Mouse (Mus musculus): ENCODE data around the gene Myd88. TPM values are rescaled to one million over a fixed set of nuclear protein-coding genes. Genes with fewer than 3 reads are reported as not detected.

The Myd88 gene
- polyA plus RNA-seq, 1 experiment from 2014 or later = 43.2 TPM

DNA sequence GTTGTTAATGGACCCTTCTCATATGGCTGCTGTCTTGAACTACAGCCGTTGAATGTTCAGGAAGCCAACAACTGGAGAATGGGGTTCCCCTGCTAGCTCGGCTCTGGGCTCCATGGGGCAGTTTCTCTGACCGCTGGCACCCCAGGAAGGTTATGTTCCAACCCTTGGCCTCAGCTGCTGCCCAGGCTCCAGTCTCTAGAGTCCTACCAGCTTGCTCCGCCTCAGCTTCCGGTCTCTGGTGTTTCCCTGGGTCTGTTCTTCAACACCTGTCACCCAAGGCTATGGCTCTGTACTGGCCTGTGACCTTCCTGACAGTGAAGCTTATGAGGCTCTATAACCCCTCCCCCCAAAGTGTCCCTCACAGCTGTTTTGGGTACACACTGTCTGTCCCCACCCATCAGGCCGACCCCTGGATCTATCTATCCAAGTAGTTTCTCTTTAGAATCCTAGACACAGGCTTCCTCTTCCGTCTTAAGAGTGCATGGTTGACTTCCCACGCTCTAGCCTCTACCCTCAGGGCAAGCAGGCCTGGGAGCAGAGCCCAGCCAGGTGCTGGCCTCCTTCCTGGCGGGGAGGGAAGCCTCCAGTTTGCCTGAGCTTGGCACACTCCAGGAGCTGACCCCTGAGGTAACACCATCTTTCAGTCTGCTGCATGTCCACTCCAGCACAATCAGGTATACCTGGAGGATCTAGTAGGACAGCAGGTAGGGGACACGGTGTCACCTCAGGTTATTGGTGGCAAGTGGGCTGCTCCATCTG lies 9.9 kb upstream of the Myd88 start:
- no peak overlapping the region for H3K4me3 ChIP-seq (replicated peaks; ENCODE audit: low read length)
- peaks cover 15% of the 10 kb centered on the region; the same call in 1 of the 2 replicates for H3K36me3 ChIP-seq (ENCODE audit: control insufficient read depth, insufficient read depth, low read length)
- no peaks in the 10 kb centered on the region for H3K27me3 ChIP-seq (ENCODE audit: control insufficient read depth, insufficient read depth, low read length)
- no peak overlapping the region for H3K4me2 ChIP-seq (ENCODE audit: low read depth, low read length)
- no peaks in the 10 kb centered on the region for H3K4me1 ChIP-seq (ENCODE audit: control insufficient read depth, insufficient read depth, low read length)
- no peak overlapping the region for H3K27ac ChIP-seq (ENCODE audit: low read length)
- H3K9me3 ChIP-seq (replicated peaks; ENCODE audit: control insufficient read depth, low read length) = no peaks in the 10 kb centered on the region
- H3K9ac ChIP-seq (ENCODE audit: low read length) = no peak overlapping the region
- ATAC-seq (ENCODE audit: insufficient read depth, low FRiP score) = no peak
- whole genome bisulfite sequencing = 88% methylated on average over 10 of the region's 10 CpGs

GRCm38 (mm10) chr9:119350531-119350930 lies 9.3 kb upstream of the Myd88 start:
- 82% methylated on average over 3 of the region's 3 CpGs for WGBS
- Histone ChIP-seq H3K36me3 (ENCODE audit: control insufficient read depth, insufficient read depth, low read length) (peaks cover 15% of the 10 kb centered on the region; the same call in 1 of the 2 replicates), H3K4me3 (replicated peaks; ENCODE audit: low read length) (no peak overlapping the region)

GRCm38 (mm10) chr9:119346376-119346775 lies 5.2 kb upstream of the Myd88 start:
- no peaks in the 10 kb centered on the region for H3K27me3 ChIP-seq (ENCODE audit: control insufficient read depth, insufficient read depth, low read length)
- H3K4me1 ChIP-seq (ENCODE audit: control insufficient read depth, insufficient read depth, low read length) = peaks cover 12% of the 10 kb centered on the region
- H3K4me3 ChIP-seq (replicated peaks; ENCODE audit: low read length) = no peak overlapping the region
- ATAC-seq (ENCODE audit: insufficient read depth, low FRiP score) = no peak
- no peak overlapping the region for H3K4me2 ChIP-seq (ENCODE audit: low read depth, low read length)
- H3K36me3 ChIP-seq (ENCODE audit: control insufficient read depth, insufficient read depth, low read length) = peaks cover 26% of the 10 kb centered on the region; the same call in 1 of the 2 replicates
- H3K9me3 ChIP-seq (replicated peaks; ENCODE audit: control insufficient read depth, low read length) = no peaks in the 10 kb centered on the region
- no peak overlapping the region for H3K9ac ChIP-seq (ENCODE audit: low read length)
- no peak overlapping the region for H3K27ac ChIP-seq (ENCODE audit: low read length)
- WGBS = 86% methylated on average over 8 of the region's 8 CpGs

More at GRCm38 (mm10) chr9:119350531-119350930, 9.3 kb upstream of the Myd88 start:
- H3K9me3 ChIP-seq (replicated peaks; ENCODE audit: control insufficient read depth, low read length) = no peaks in the 10 kb centered on the region
- no peak for ATAC-seq (ENCODE audit: insufficient read depth, low FRiP score)
- no peaks in the 10 kb centered on the region for H3K27me3 ChIP-seq (ENCODE audit: control insufficient read depth, insufficient read depth, low read length)
- H3K4me2 ChIP-seq (ENCODE audit: low read depth, low read length) = no peak overlapping the region
- H3K4me1 ChIP-seq (ENCODE audit: control insufficient read depth, insufficient read depth, low read length) = no peaks in the 10 kb centered on the region
- no peak overlapping the region for H3K27ac ChIP-seq (ENCODE audit: low read length)
- no peak overlapping the region for H3K9ac ChIP-seq (ENCODE audit: low read length)

DNA sequence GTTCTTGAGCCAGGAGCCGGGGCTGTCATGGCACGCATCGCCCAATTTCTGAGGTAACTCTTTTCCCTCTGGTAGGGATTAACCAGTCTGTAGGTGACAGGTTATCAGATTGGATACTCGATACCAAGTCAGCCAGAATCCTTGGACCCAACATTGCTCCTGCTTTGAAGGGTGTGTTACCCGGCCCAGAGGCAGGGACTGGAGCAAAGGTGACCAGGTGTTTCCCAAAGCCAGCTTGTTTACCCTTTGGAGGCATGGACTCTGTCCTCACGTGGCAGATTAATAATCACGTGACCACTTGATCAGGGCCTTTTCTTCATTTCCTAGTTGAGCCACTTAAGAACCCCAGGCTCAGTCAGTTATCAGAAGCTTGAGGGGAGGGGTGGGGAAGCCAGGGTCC lies 1.5 kb upstream of the Myd88 start:
- peak overlapping the region; percentile 89 for H3K4me2 ChIP-seq (ENCODE audit: low read depth, low read length)
- H3K4me3 ChIP-seq (replicated peaks; ENCODE audit: low read length) = peak overlapping the region; percentile 75
- no peak overlapping the region for H3K27ac ChIP-seq (ENCODE audit: low read length)
- H3K27me3 ChIP-seq (ENCODE audit: control insufficient read depth, insufficient read depth, low read length) = no peaks in the 10 kb centered on the region
- H3K36me3 ChIP-seq (ENCODE audit: control insufficient read depth, insufficient read depth, low read length) = 0 out of 2 replicates have a peak, but pooled peaks cover 19% of the 10 kb centered on the region
- H3K9ac ChIP-seq (ENCODE audit: low read length) = peak overlapping the region; percentile 89
- no peak for ATAC-seq (ENCODE audit: insufficient read depth, low FRiP score)
- peaks cover 16% of the 10 kb centered on the region for H3K4me1 ChIP-seq (ENCODE audit: control insufficient read depth, insufficient read depth, low read length)
- H3K9me3 ChIP-seq (replicated peaks; ENCODE audit: control insufficient read depth, low read length) = no peaks in the 10 kb centered on the region
- 72% methylated on average over 7 of the region's 7 CpGs for WGBS

DNA sequence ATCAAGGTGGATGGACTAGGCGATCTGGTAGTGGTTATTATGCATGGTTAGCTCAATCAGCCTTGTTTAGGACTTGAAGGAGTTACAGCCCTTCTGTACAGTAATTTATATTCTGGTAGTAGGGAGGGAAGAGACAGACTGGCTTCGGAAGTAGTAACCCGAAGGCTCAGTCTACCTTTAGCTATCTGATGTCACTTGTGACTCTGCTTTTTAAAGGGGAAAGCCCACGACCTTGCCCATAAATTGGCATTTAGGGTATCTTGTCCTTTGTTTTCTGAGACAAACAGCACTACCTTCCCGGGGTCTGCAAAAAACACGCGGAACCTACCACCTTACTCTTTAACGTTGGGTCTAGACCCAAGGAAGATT lies 1.0 kb downstream of the Myd88 start:
- Histone ChIP-seq H3K9me3 (replicated peaks; ENCODE audit: control insufficient read depth, low read length) (no peaks in the 10 kb centered on the region), H3K4me2 (ENCODE audit: low read depth, low read length) (peak overlapping the region; percentile 89), H3K4me3 (replicated peaks; ENCODE audit: low read length) (peak overlapping the region; percentile 75), H3K27me3 (ENCODE audit: control insufficient read depth, insufficient read depth, low read length) (no peaks in the 10 kb centered on the region), H3K27ac (ENCODE audit: low read length) (peak overlapping the region; percentile 97), H3K36me3 (ENCODE audit: control insufficient read depth, insufficient read depth, low read length) (0 out of 2 replicates have a peak, but pooled peaks cover 11% of the 10 kb centered on the region), H3K9ac (ENCODE audit: low read length) (peak overlapping the region; percentile 88), H3K4me1 (ENCODE audit: control insufficient read depth, insufficient read depth, low read length) (peaks cover 16% of the 10 kb centered on the region)
- WGBS = under 1% methylated on average over 8 of the region's 8 CpGs
- no peak for ATAC-seq (ENCODE audit: insufficient read depth, low FRiP score)

DNA sequence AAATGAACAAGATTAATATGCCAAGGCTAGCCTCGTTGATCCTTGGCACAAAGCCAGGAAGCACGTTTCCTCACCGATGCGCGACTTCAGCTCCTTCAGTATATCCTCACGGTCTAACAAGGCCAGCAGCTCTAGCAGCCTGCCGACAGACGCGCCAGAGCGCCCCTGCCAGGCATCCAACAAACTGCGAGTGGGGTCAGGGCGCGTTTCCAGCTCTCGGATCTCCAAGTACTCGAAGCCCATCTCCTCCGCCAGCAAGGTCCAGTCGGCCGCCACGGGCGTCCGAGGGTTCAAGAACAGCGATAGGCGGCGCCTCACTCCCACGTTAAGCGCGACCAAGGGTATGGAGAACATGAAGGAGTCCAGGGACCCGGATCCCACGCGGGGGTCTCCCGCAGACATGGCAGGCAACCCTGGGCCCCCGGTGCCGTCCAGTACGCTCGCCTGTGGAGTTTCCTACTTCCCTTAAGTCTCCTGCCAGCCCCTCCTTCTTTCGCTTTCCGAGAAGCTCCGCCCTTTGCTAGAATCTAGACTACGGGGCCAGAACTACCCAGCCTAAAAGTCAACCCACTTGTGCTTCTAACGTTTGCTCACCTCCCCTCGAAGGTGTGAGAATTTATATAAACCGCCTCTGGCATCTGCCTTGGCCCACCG lies 1.5 kb downstream of the Myd88 start, which contains the start of gene Acaa1a:
TSS of gene Acaa1a (plus strand) at position 119 of the 654 bp plus-strand sequence.
- H3K4me1 ChIP-seq (ENCODE audit: control insufficient read depth, insufficient read depth, low read length) = peaks cover 16% of the 10 kb centered on the region
- ATAC-seq (ENCODE audit: insufficient read depth, low FRiP score) = no peak
- peak within 1 kb of the TSS; percentile 97 for H3K27ac ChIP-seq (ENCODE audit: low read length)
- H3K4me2 ChIP-seq (ENCODE audit: low read depth, low read length) = peak within 1 kb of the TSS; percentile 89
- H3K36me3 ChIP-seq (ENCODE audit: control insufficient read depth, insufficient read depth, low read length) = 0 out of 2 replicates have a peak, but pooled peaks cover 10% of the 10 kb centered on the region
- H3K27me3 ChIP-seq (ENCODE audit: control insufficient read depth, insufficient read depth, low read length) = no peaks in the 10 kb centered on the region
- H3K9me3 ChIP-seq (replicated peaks; ENCODE audit: control insufficient read depth, low read length) = no peaks in the 10 kb centered on the region
- peak within 1 kb of the TSS; percentile 75 for H3K4me3 ChIP-seq (replicated peaks; ENCODE audit: low read length)
- H3K9ac ChIP-seq (ENCODE audit: low read length) = peak within 1 kb of the TSS; percentile 88
- WGBS = under 1% methylated on average over 43 of the region's 43 CpGs

DNA sequence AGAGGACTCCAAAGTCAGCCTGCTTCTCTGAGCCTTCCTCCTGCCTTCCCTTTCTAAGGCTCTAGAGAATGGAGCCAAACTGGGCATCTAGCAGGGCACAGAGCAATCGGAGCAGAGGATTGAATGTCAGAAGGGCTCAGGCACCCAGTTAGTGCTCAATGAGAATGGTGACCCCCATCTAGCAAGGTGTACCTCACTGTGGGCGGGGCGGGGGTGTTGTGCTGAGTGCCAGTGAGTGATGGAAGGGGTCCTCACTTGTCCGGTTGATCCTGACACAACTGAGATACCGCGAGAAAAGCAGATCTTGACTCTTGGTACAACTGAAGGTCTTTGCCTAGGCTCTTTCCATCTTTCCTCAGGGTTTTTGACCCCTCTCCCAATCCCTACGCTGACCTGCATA lies 2.1 kb downstream of the Myd88 start:
- ATAC-seq (ENCODE audit: insufficient read depth, low FRiP score) = no peak
- H3K4me2 ChIP-seq (ENCODE audit: low read depth, low read length) = peak overlapping the region; percentile 89
- H3K36me3 ChIP-seq (ENCODE audit: control insufficient read depth, insufficient read depth, low read length) = 0 out of 2 replicates have a peak, but pooled peaks cover 7% of the 10 kb centered on the region
- no peaks in the 10 kb centered on the region for H3K9me3 ChIP-seq (replicated peaks; ENCODE audit: control insufficient read depth, low read length)
- H3K27me3 ChIP-seq (ENCODE audit: control insufficient read depth, insufficient read depth, low read length) = no peaks in the 10 kb centered on the region
- peak overlapping the region; percentile 88 for H3K9ac ChIP-seq (ENCODE audit: low read length)
- H3K4me1 ChIP-seq (ENCODE audit: control insufficient read depth, insufficient read depth, low read length) = peaks cover 21% of the 10 kb centered on the region
- H3K27ac ChIP-seq (ENCODE audit: low read length) = peak overlapping the region; percentile 97
- H3K4me3 ChIP-seq (replicated peaks; ENCODE audit: low read length) = peak overlapping the region; percentile 75
- 42% methylated on average over 7 of the region's 7 CpGs for WGBS

- 86% methylated on average over 3 of the region's 3 CpGs for WGBS
- Histone ChIP-seq H3K27me3 (ENCODE audit: control insufficient read depth, insufficient read depth, low read length) (no peaks in the 10 kb centered on the region), H3K36me3 (ENCODE audit: control insufficient read depth, insufficient read depth, low read length) (0 out of 2 replicates have a peak, but pooled peaks cover 2% of the 10 kb centered on the region), H3K27ac (ENCODE audit: low read length) (no peak overlapping the region), H3K4me2 (ENCODE audit: low read depth, low read length) (no peak overlapping the region), H3K9ac (ENCODE audit: low read length) (no peak overlapping the region), H3K4me3 (replicated peaks; ENCODE audit: low read length) (no peak overlapping the region), H3K4me1 (ENCODE audit: control insufficient read depth, insufficient read depth, low read length) (peaks cover 21% of the 10 kb centered on the region), H3K9me3 (replicated peaks; ENCODE audit: control insufficient read depth, low read length) (no peaks in the 10 kb centered on the region)
- no peak for ATAC-seq (ENCODE audit: insufficient read depth, low FRiP score)
Measured at GRCm38 (mm10) chr9:119338350-119338749, 2.9 kb downstream of the Myd88 start.

DNA sequence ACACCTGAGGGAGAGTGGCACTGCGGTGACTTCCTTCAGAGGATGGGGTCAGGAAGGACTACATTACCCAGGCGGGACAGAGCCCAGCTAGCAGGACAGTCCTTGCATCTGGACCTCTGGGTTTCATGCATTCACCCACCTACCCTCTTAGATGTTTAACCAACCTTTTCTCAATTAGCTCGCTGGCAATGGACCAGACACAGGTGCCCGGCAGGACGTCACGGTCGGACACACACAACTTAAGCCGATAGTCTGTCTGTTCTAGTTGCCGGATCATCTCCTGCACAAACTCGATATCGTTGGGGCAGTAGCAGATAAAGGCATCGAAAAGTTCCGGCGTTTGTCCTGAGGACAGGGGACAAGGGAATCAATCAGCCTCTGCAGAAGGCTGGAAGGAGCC lies 3.4 kb downstream of the Myd88 start:
- H3K9ac ChIP-seq (ENCODE audit: low read length) = no peak overlapping the region
- H3K4me3 ChIP-seq (replicated peaks; ENCODE audit: low read length) = no peak overlapping the region
- H3K4me1 ChIP-seq (ENCODE audit: control insufficient read depth, insufficient read depth, low read length) = peaks cover 19% of the 10 kb centered on the region
- ATAC-seq (ENCODE audit: insufficient read depth, low FRiP score) = no peak
- no peaks in the 10 kb centered on the region for H3K27me3 ChIP-seq (ENCODE audit: control insufficient read depth, insufficient read depth, low read length)
- no peak overlapping the region for H3K4me2 ChIP-seq (ENCODE audit: low read depth, low read length)
- no peak overlapping the region for H3K27ac ChIP-seq (ENCODE audit: low read length)
- no peaks in the 10 kb centered on the region for H3K9me3 ChIP-seq (replicated peaks; ENCODE audit: control insufficient read depth, low read length)
- 94% methylated on average over 14 of the region's 14 CpGs for WGBS
- H3K36me3 ChIP-seq (ENCODE audit: control insufficient read depth, insufficient read depth, low read length) = no peaks in the 10 kb centered on the region
